Mouse (Mus musculus) ovary, postnatal 36 days (tissue): ENCODE data around the gene Gbx1.

Experiments used
- DNase-seq: peaks from one replicate; pipeline ENCODE4 v3.0.0; 2022; ENCODE audit warnings: low spot score, mixed read lengths

The Gbx1 gene

DNA sequence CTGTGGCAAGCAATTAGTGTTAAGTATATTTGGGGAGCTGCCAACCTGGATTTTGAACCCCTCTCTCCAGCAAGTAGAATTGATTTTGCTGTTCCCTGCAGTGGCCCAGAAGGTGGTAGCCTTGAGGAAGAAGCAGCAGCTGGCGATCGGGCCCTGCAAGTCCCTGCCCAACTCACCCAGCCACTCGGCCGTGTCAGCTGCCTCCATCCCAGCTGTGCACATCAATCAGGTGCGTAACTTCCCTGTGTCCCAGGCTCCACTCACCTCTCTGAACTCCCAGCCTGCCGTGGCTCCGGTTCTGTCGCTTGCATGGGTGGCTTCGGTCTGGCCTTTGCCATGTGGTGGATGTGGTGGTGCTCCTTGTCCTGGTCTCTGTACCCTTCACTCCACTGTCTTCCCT is 49.1 kb downstream of the Gbx1 start:
- no peak for DNase-seq

DNA sequence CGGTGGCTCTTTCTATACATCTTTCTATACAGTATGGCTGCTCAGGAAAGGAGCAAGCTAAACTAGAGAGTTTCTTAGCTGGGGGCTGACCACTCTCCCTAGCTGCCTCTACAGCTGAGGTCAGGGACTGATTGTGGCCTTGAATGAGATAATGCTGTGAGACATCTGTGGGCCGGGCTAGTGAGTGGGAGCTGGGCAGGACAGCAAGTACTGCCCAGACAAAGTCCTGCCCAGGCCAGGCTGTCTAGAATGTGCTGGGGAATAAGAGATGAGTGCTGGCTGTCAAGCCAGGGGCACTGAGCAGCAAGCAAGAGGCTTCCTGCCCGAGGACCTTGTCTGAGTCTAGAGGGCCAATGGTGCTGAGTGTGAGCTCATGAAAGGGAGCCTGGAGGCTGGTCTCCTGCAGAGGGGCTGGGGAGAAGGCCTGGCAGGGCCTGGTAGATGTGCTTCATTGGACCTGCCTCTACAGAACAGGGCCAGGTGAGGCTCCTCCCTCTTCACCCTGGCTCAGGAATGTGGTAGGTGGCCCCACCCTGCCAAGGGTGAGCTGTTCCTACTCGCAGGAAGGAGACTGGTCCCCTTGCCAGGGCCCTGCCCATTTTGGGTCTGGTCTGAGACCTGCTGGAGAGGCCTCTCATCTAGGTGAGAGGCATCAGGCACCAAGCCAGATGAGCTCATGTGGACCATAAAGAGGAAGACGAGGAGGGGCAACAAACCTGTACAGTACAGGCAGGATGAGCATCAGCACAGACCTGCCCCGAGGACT is 51.3 kb downstream of the Gbx1 start:
- peak; percentile 55 for DNase-seq

DNA sequence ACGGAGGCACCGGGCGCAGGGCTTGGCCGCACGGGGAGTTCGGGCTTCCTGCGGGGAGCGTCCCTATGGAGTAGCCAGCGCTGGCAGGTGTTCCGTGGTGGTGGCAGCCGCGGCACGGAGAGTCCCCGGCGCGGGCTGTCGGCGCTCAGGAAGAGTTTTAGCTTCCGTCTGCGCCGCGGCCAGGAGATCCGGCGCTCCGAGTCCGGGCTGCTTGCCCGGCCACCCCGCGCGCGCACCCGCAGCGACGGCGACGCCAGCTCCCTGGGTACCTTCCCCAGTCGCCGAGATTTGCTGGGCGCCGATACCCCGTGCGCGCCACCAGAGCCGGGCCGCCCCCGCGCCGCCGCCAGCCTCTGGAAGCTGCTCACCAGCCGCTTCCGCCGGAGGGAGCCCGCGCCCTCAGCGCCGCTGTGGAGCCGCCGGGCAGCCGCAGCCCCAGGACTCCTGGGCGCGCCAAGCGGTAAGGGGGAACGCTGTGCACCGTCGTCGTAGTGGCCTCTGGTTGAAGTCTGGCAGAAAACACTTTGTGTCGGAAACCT is 52.2 kb downstream of the Gbx1 start:
- peak; percentile 75 for DNase-seq

DNA sequence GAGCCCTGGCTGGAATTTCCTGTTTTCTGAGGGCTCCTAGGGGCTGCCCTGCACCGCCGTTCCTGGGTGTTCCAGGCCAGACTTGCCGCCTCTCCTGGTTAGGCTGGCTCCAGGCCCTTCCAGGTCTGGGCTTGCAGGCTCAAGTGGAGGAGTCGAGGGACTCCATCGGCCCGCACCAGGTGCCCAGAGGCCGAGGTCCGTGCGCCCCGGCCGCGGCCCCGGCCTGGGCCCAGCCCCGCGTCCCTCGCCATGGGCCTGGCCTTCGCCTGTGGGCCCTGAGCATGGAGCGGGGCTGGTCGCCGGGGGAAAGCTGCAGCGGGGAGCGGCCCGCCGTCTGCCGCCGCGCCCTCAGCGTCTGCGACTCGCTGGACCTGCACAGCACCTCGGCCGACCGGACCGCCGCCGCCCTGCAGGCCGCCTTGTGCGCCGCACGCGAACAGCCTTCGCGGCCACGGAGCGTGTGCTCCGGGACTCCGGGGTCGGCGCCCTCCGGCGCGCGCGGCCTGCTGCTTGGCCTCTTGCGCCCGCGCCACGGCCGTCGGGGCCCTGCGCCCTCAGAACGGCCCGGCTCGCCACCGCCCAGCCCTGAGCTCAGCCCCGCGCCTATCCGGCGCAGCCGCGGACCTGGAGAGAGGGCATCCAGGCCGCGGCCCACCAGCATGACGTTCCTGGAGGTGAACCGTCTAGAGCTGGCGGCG is 52.8 kb downstream of the Gbx1 start:
- peak; percentile 42 for DNase-seq

DNA sequence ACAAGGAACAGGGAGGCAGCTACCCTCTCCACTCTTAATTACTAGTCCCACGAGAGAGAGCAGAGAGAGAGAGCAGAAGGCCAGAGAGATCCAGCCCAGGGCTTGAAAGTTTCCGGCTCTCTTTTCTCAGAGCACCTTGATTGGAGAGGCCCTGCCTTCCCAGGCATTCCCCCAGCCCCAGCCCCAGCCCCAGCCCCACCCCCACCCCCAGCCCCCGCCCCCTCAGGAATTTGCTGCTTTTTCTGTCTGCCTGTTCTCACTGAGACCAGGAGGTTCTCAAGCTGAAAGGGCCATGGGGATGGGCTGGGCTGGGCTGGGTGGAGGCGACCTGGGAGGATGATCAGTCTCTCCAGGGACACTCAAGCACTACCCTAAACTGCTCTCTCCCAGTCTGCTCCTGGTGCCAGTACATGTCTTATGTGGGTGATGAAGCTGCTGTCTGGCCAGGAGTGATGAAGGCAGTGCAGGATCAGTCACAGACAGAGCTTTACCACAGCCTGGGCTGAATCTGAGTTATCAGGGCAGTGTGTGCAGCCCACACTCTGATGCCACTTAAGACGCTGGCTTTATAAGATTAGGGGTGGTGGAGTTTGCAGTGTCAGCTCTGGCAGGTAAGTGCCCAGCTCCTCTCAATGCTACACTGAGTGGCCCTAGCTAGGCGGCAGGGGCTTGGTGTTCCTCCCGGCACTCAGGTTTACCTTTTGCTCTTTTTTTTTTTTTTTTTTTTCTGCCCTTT is 54.0 kb downstream of the Gbx1 start:
- DNase-seq: no peak

DNA sequence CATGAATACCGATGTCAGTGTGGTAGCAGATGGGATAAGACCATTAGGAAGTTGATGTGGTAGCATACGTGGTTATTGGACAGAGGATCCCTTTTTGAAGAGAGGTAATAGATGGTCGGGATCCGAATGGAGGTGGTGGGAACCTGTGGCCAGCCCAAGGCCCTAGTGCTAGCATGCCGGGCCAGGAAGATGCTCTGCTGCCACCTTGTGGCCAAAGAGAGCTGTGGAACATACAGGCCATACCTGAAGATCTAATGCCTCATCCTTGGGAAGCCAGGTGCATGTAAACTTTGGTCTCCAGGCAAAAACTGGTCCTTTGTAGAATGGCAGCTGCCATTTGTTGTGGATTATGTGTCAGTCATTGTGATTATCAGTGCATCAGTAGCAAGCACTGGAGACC is 56.4 kb downstream of the Gbx1 start:
- peak; percentile 64 for DNase-seq

DNA sequence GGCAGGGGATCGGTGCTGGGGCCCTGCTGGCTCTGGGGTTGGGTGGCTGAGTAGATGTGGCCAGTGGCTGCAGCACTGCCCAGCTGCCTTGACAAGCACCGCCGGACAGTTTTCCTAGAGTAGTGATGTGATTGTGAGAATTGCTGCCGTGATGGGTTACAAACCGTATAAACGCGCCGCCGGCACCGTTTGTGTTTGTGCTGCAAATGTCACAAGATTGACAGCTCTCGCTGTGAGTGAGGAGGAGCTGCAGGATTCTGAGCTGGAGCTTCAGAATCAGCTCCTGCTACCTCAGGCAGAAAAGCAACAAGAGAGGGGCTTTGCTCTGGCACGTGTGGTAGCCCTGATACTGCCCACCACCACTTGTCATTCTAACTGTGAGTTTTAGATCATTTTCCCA is 60.2 kb downstream of the Gbx1 start:
- DNase-seq: no peak

DNA sequence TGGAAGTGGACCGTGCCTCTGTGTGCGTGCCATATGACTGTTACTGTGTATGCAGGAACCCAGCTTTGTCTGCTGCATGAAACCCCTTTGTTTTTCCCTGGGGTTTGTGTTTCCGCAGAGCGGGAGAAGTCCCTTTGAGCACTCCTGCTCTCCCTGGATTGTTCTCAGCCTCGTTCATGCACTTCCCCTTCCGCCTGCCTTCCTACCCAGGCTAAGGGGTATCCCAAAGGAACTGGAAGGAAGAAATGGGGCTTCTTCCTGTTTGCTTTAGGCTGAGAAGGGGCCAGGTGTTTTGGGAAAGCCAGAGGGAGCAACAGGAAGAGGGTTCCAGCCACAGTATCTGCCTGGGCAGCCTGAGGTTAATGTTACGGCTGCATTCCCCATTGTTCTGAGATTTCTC is 71.4 kb downstream of the Gbx1 start:
- DNase-seq: no peak

DNA sequence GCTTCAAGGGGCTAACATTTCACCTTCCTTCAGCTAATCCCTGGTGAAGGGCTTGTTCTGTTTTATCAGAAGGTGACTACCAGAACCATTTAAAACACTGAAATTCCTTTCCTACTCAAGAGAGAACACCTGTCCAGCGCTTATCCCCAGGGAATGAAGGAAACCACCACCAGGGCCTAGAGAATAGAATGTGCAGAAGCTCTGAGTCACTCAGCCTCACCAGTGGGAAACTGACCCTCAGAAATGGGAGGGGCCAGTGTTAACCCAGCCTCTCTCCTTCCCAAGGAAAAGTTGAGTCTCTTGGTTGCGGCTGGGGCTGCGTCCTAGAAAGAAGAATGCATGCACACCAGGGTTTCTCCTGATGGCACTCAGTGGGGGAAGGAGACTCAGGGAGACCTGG is 71.9 kb downstream of the Gbx1 start:
- no peak for DNase-seq

DNA sequence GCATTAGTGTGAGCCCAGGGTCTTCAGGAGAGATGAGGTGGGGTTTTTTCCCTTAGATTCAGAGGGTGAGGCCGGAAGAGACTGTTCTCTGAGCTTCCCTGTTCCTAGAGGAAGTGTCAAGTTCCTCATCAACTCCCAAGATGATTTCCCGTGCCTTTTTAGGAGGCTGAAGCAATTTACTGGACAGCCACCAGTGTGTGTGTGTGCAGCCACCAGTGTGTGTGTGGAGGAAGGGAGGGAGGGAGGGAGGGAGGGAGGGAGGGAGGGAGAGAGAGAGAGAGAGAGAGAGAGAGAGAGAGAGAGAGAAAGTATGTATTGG is 73.1 kb downstream of the Gbx1 start:
- DNase-seq: no peak

DNA sequence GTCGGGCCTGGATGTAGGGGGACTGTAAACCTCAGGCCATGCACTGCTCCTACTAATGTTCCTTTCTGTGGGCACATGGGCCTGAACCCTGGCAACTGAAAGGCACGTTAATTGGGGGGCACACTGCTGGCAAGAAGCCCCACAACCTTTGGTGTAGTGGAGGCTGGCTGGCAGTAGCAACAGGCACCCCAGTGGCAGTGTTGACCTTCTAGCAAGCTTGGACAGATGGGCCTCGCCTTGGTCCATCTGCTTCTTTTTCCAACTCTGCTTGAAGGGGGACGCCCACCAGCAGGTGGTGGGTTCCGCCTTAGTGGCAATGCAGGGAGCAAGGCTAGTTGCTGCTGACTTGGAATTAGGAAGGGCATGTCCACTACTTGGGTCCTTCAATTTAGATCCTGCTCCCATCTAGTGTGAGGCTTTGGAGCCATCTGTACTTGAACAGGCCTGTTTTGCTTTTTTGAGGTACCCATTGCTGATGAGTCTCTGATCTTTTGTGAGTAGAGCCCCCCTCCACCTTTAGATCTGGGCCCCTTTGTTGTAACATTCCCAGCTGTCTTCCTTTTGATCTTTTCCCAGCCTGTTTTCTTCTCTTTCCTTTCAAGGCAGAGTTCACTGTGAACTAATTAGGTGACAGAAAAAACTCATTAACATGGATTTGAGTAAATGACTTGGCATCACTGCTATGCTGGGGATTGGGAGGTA is 73.6 kb downstream of the Gbx1 start:
- no peak for DNase-seq
